Mouse (Mus musculus) limb, embryonic 10.5 days (tissue): ENCODE results near the gene Hps5. TPM values are rescaled to one million over a fixed set of nuclear protein-coding genes. Genes with fewer than 3 reads are reported as not detected.
"Not testable (repeated sequence)": the region's sequence is repeated elsewhere in the genome, so short reads cannot be mapped to it uniquely, and the experiment has no call there.

ENCODE experiments used
- DNase-seq: peaks from one replicate; pipeline ENCODE4 v3.0.0-alpha.2; 2017; ENCODE audit warnings: low spot score
- H3K27ac ChIP-seq: fragments of 300-500 bp; sonication (generic); 2 replicates; pipeline ENCODE4 v1.5.1; 2016; ENCODE audit warnings: mild to moderate bottlenecking
- H3K27me3 ChIP-seq: fragments of 300-500 bp; sonication (generic); 2 replicates; pipeline ENCODE4 v1.6.1; 2016; ENCODE audit warnings: low read depth, mild to moderate bottlenecking; ENCODE audit not compliant: poor library complexity, severe bottlenecking
- H3K36me3 ChIP-seq: fragments of 300-500 bp; sonication (generic); 2 replicates; pipeline ENCODE4 v1.6.1; 2016; ENCODE audit warnings: mild to moderate bottlenecking, moderate library complexity
- H3K4me1 ChIP-seq: fragments of 300-500 bp; sonication (generic); 2 replicates; pipeline ENCODE4 v1.6.1; 2016
- H3K4me3 ChIP-seq: fragments of 300-500 bp; sonication (generic); 2 replicates; pipeline ENCODE4 v1.5.1; 2016; ENCODE audit warnings: mild to moderate bottlenecking, moderate library complexity
- H3K9me3 ChIP-seq: fragments of 300-500 bp; sonication (generic); replicated peaks from 2 replicates; pipeline ENCODE4 v1.6.1; 2016; ENCODE audit warnings: mild to moderate bottlenecking
- WGBS: fragments of 180-500 bp; shearing (Covaris S2); methylation state at CpG from one replicate; pipeline ENCODE4 v1.1.7; 2016; 5-methylcytosine and 5-hydroxymethylcytosine counted together
- polyA plus RNA-seq: library from polyadenylated mRNA; unstranded; fragments of >200 nt; fragmentation: Nextera tagmentation; extraction: Ambion mirVana; gene quantifications from 2 replicates; pipeline ENCODE4 v1.2.1, GENCODE M21; 2016

The Hps5 gene
- polyA plus RNA-seq, 1 experiment from 2014 or later: 19.5 TPM

DNA sequence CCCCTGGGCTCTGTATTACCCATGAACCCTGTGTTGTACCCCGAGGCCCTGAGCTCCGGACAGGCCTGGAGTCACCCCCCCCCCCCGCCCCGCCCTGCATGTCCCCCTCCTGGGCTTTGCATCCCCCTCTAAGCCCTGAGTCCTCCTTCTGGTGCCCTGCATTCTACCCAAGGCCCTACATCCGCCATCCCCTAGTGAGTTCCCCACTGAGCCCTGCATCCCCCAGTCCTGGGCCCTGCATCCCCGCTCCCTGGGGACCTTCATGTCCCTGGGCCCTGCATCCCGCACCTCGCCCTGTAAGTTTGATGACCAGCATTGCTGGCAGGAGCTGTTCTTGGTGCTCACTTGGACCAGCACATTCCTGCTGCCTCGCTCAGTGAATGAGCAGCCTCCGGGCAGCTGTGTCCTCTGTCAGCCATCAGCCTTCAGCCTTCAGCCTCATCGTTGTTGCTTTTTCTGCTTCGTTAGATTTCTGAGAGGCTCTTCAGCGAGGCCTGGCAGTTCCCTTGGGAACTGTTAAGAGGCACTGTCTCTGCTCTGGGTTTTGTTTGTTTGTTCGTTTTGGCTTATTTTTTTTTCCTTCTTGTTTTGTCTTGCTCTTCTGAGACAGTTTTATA, 39.2 kb upstream of the Hps5 start:
- no peak overlapping the region; the same call in 1 of the 2 replicates for H3K27ac ChIP-seq
- no peaks in the 10 kb centered on the region for H3K9me3 ChIP-seq
- peaks cover 6% of the 10 kb centered on the region; the same call in 1 of the 2 replicates for H3K27me3 ChIP-seq
- WGBS: 46% methylated on average over 14 of the region's 14 CpGs
- H3K4me1 ChIP-seq: peaks cover 30% of the 10 kb centered on the region
- DNase-seq: no peak
- no peaks in the 10 kb centered on the region for H3K36me3 ChIP-seq
- H3K4me3 ChIP-seq: no peak overlapping the region

DNA sequence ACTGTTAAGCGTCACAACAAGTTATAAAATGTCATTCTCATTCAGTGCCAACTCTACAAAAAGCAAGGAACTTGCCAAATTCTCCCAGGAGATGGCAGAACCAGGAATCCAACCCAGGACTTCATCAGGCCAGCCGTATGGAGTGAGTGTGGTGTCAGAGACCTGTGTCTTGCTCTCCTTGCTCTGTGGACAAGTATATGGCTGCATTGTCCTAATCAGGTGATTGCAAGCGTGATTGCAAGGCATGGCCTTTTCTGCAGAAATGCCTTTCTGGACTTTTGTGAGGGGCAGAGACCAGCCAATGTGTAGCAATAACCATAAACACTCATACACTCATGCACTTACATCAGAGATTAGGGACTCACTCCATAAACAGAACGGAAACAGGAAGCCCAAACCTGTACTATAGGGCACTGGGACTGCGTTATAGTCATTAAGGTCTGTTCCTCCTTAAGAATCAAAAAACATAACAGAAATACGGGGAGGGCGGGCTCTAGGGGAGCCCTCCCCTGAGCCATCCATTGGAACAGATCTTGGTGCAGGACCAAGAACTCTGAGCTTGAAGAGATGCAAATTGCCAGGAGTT, 37.9 kb upstream of the Hps5 start:
- H3K27ac ChIP-seq: no peak overlapping the region
- H3K4me3 ChIP-seq: no peak overlapping the region
- 91% methylated on average over 7 of the region's 7 CpGs for WGBS
- no peaks in the 10 kb centered on the region for H3K36me3 ChIP-seq
- H3K27me3 ChIP-seq: no peaks in the 10 kb centered on the region
- peaks cover 20% of the 10 kb centered on the region for H3K4me1 ChIP-seq
- H3K9me3 ChIP-seq: no peaks in the 10 kb centered on the region
- DNase-seq: no peak

DNA sequence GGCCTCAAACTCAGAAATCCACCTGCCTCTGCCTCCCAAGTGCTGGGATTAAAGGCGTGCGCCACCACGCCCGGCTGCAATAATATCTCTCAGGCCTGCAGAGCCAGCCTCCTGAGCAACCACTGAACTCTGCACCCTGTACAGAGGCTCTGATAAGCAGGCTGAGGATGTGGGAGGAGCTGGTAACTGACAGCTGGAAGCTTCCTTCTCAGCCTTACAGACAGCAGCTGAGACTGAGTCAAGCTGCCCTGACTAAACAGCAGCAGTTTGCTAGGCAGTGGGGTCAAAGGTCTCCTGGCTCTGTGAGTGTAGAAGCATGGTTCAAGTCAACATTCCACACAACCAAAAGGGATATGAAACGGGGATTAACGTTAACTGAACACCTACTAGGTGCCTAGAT, 37.4 kb upstream of the Hps5 start:
- H3K27me3 ChIP-seq: no peaks in the 10 kb centered on the region
- H3K9me3 ChIP-seq: no peaks in the 10 kb centered on the region
- H3K4me1 ChIP-seq: peaks cover 15% of the 10 kb centered on the region
- H3K27ac ChIP-seq: no peak overlapping the region
- no peak for DNase-seq
- H3K36me3 ChIP-seq: no peaks in the 10 kb centered on the region
- no peak overlapping the region for H3K4me3 ChIP-seq
- 71% methylated on average over 6 of the region's 6 CpGs for WGBS

DNA sequence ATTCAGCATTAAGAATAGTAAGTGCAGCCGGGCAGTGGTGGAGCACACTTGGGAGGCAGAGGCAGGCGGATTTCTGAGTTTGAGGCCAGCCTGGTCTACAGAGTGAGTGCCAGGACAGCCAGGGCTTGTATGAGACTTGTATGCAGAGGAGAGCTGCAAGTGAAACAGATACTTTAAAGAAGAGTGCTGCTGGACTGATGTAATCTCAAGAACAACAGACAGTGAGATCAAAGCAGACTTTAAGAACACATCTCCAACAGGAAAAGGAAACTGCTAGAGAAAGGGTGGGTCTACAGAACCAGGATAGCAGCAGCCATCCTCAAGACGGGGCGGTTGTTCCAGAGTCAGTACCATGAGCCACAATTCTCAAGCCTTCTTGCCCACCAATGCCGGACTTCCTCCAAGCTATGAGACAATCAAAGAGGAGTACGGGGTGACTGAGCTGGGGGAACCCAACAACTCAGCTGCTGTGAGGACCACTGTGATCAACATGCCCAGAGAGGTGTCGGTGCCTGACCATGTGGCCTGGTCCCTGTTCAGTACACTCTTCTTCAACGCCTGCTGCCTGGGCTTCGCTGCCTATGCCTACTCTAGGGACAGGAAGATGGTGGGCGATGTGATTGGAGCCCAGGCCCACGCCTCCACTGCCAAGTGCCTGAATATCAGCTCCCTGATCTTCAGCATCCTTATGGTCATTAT, 36.4 kb upstream of the Hps5 start:
- not testable (repeated sequence) for H3K27ac ChIP-seq, H3K4me3 ChIP-seq, H3K27me3 ChIP-seq, H3K36me3 ChIP-seq, H3K4me1 ChIP-seq, DNase-seq, H3K9me3 ChIP-seq
- WGBS: 88% methylated on average over 11 of the region's 11 CpGs

DNA sequence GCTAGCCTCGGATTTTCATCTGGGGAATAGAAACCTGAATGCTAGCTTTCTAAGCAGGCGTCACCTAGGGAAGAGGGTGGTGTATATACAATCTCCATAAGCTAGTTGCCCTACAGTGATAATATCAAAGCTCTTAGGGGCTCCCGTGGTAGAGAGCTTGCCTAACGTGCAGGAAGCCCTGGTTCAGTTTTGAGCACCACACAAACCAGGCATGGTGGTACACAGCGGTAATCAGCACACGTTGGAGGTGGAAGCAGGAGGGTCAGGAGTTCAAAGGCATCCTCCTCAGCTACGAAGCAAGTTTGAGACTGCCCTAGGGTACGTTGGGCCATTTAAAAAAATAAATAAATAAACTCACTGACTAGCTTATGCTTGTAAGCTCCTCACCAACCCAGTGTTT, 35.8 kb upstream of the Hps5 start:
- Histone ChIP-seq H3K27ac (no peak overlapping the region), H3K27me3 (no peaks in the 10 kb centered on the region), H3K9me3 (no peaks in the 10 kb centered on the region), H3K36me3 (no peaks in the 10 kb centered on the region), H3K4me1 (peaks cover 8% of the 10 kb centered on the region), H3K4me3 (no peak overlapping the region)
- DNase-seq: no peak
- 81% methylated on average over 8 of the region's 8 CpGs for WGBS

DNA sequence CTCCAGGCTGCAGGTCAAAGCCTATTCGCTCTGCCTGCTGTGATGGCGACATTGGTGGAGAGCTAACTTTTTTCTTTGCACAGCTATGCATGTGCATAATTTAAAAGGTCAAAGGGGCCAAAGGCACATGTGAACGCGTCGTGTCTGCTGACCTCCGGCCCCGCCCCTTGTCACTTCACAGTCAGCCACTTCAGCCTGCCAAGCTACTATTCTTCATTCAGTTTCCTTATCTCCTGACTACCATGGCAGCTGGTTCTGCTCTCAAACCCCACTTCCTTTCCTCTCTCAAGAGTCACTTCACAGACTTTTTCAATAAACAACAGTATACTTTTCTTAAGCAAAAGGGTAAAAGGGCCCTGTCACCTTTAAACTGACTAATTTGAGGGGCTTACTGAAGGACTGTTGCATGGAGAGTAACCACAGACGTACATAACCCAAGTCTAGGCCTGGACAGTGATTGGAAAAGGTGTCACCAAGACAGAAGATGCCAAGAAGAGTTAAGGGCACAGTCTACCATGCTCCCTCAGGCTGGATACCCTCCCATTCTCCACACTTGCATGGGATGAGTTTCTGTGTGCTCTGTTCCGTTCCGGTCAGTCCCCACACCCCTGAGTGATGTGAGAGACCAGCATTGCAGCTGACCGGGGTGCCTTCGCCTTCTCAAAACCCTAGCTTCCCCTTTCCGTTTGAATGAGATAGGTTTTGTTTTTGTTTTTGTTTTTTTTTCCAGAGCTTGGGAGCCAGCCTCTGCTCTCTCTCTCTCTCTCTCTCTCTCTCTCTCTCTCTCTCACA, 35.1 kb upstream of the Hps5 start:
- H3K4me3 ChIP-seq: no peak overlapping the region
- WGBS: 59% methylated on average over 13 of the region's 13 CpGs
- no peak overlapping the region for H3K27ac ChIP-seq
- no peaks in the 10 kb centered on the region for H3K9me3 ChIP-seq
- no peaks in the 10 kb centered on the region for H3K27me3 ChIP-seq
- peaks cover 8% of the 10 kb centered on the region for H3K4me1 ChIP-seq
- no peak for DNase-seq
- H3K36me3 ChIP-seq: no peaks in the 10 kb centered on the region

DNA sequence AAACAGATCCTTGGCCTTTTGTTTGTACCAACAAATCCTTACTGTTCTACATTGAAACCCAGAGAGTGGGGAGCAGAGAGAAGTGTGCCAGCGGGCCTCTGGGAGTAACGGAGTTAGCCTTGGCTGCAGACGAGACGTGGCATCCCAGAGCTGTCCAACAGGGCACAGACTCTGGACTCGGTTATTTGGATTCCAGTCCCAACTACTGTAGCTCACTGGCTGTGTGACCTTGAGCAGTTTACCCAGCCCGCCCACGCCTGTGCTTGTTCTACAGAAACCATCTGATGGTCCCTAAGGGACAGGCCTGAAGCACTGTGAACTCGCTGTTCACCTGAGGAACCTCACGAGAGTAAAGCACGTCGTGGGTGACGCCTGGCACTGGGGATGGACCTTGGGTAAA, 34.0 kb upstream of the Hps5 start:
- no peaks in the 10 kb centered on the region for H3K9me3 ChIP-seq
- no peak for DNase-seq
- H3K36me3 ChIP-seq: no peaks in the 10 kb centered on the region
- no peak overlapping the region for H3K27ac ChIP-seq
- 90% methylated on average over 12 of the region's 12 CpGs for WGBS
- H3K4me3 ChIP-seq: no peak overlapping the region
- H3K27me3 ChIP-seq: no peaks in the 10 kb centered on the region
- H3K4me1 ChIP-seq: peaks cover 8% of the 10 kb centered on the region

DNA sequence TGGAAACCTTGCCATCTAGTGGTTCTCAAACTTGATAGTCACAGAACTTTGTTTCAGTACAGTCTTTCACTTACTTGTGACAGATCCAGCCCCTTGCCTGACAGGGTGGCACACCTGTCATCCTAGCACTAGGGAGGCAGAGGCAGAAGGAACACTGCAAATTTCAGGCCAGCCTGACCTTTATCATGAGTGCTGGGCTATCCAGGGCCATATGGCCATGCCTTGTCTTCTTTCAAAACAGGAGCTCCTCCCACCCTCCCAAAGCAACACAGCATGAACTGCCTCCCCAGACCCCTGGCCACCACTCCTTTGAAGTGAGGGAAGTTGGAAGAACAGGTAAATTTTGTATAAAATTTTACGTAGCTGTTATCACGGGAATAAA, 31.9 kb upstream of the Hps5 start:
- Histone ChIP-seq H3K36me3 (peaks cover 15% of the 10 kb centered on the region), H3K4me3 (no peak overlapping the region), H3K27ac (no peak overlapping the region), H3K9me3 (no peaks in the 10 kb centered on the region), H3K27me3 (no peaks in the 10 kb centered on the region), H3K4me1 (peaks cover 8% of the 10 kb centered on the region)
- DNase-seq: no peak
- 89% methylated on average over 2 of the region's 2 CpGs for WGBS

DNA sequence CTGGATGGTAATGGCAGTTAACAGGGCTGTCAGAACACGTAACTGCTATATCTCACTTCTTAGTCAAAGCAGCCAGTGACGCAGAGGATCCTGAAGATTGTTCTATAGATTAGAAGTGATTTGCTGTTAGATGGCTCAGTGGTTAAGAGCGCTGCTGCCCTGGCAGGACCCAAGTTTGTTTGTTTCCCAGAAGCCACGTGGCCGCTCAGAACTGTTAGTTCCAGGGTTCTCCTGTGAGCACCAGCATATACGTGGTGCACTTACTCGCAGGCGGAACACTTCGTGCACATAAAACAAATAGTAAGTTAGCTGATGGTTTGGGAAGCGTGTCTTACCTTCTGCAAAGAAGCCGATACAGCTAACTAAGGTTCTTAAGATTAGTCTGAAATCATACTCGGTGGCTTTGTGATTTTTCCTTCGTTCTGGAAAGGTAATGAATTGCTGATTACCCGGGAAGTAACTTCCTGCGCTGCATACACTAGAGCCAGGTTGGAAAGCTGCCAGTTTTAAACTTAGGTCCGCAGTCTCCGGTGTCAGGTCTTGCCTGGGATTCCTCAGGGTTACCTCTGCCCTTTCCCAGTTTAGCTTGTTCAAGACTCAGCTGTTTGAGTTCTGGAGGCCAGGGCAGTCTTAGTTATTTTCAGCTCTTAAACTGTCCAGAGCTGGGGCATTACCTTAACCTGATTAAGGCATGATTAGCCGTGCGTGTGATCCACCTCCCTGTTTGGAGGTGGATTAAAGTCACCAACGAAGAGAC, 31.4 kb upstream of the Hps5 start:
- Histone ChIP-seq H3K4me3 (no peak overlapping the region), H3K9me3 (no peaks in the 10 kb centered on the region), H3K27me3 (no peaks in the 10 kb centered on the region), H3K27ac (no peak overlapping the region), H3K4me1 (peaks cover 8% of the 10 kb centered on the region), H3K36me3 (peaks cover 20% of the 10 kb centered on the region)
- 85% methylated on average over 20 of the region's 20 CpGs for WGBS
- DNase-seq: no peak

DNA sequence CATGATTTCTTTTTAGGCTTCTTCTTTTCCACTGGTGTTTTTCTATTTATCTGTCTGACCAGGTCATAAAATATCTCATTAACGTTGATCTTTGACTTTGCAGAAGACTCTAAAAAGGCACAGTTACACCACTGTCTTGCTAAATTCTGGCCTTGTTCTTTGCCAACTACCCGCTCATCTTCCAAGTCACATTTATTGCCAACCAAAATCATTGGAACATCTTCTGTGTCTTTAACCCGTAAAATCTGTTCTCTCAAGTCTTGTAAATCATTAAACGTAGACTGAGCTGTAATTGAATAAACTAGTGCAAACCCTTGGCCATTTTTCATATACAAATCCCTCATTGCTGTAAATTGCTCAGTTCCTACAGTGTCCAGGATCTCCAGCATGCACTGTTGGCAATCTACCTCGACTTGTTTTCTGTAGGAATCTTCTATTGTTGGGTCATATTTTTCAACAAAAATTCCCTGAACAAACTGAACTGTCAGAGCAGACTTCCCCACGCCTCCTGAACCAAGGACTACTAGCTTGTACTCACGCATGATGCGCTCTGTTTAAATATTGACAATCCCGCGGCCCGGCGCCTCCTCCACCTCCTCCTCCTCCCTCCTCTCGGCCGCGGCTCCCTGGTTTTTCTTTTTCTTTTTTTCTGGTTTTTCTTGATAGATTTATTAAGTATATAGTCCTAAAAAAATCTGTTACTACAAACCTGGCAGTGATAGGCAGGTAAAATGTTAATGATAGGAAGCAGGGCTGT, 25.2 kb upstream of the Hps5 start:
- H3K9me3 ChIP-seq, DNase-seq, H3K4me1 ChIP-seq, H3K27me3 ChIP-seq, H3K27ac ChIP-seq, H3K4me3 ChIP-seq: not testable (repeated sequence)
- 95% methylated on average over 15 of the region's 15 CpGs for whole genome bisulfite sequencing
- H3K36me3 ChIP-seq: peaks cover 74% of the 10 kb centered on the region

DNA sequence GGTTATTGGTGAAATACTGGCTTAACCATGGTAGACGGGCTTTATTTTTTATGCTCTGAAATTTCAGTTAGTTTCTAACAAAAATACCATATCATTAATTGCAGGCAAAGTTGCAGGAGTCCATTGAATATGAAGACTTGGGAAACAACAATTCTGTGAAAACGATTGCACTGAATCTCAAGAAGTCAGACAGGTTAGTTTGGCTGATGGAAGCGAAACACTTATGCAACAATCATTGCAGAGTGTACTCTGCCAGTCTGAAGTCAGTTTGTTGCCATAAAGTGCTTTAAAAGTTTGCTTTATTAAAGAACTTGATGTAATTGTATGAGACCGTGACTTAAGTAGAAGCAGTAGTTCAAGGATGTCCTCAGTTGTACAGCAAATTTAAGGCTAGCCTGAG, 18.1 kb upstream of the Hps5 start:
- Histone ChIP-seq H3K27me3 (no peaks in the 10 kb centered on the region), H3K4me3 (no peak overlapping the region), H3K9me3 (no peaks in the 10 kb centered on the region), H3K4me1 (no peaks in the 10 kb centered on the region), H3K36me3 (peaks cover 98% of the 10 kb centered on the region), H3K27ac (no peak overlapping the region)
- WGBS: 92% methylated on average over 4 of the region's 4 CpGs
- DNase-seq: no peak

DNA sequence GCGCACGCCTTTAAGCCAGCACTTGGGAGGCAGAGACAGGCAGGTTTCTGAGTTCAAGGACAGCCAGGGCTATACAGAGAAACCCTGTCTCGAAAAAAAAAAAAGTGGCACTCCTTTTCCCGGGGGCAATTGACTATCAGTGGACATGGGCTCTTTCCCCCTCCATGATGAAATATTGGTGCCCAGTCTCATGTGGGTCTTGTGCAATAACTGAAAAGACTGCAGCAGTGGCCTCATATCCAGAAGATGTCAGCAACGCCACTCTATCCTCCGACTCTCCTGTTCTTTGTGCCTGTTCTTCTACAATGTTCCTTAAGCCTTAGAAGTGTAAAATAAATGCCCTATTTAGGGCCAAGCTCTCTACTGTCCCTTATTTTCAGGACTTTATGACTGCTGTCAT, 14.5 kb upstream of the Hps5 start:
- DNase-seq: no peak

More for the DNA sequence above, 14.5 kb upstream of the Hps5 start:
- Histone ChIP-seq H3K27ac (no peak overlapping the region), H3K4me3 (no peak overlapping the region), H3K36me3 (peaks cover 98% of the 10 kb centered on the region), H3K9me3 (no peaks in the 10 kb centered on the region), H3K4me1 (no peaks in the 10 kb centered on the region), H3K27me3 (no peaks in the 10 kb centered on the region)
- WGBS: 95% methylated on average over 6 of the region's 6 CpGs
